Mouse (Mus musculus): ENCODE results near the gene Olfr450. TPM values are rescaled to one million over a fixed set of nuclear protein-coding genes. Genes with fewer than 3 reads are reported as not detected.

Olfr450 gene
- not detected for total RNA-seq (2021)

GRCm38 (mm10) chr6:42811639-42812038, at the start of gene Olfr450:
Olfr450 (plus strand) TSS chr6:42811939.
- DNase-seq (ENCODE audit: extremely low spot score in 1 of 2, low spot score in 1 of 2) = no peak

GRCm38 (mm10) chr6:42777066-42777465, 34.7 kb upstream of the Olfr450 start:
- no peak for DNase-seq (ENCODE audit: extremely low spot score in 1 of 2, low spot score in 1 of 2)

- no peak for DNase-seq (ENCODE audit: extremely low spot score in 1 of 2, low spot score in 1 of 2)
Observed at GRCm38 (mm10) chr6:42784793-42785192, 26.9 kb upstream of the Olfr450 start, which contains the start of gene Olfr452. Olfr452 (plus strand) TSS chr6:42785093.

- DNase-seq (ENCODE audit: extremely low spot score in 1 of 2, low spot score in 1 of 2) = no peak
Observed at GRCm38 (mm10) chr6:42790247-42790948, 21.3 kb upstream of the Olfr450 start.

GRCm38 (mm10) chr6:42790949-42791556, 20.7 kb upstream of the Olfr450 start:
- DNase-seq (ENCODE audit: extremely low spot score in 1 of 2, low spot score in 1 of 2) = no peak

- no peak for DNase-seq (ENCODE audit: extremely low spot score in 1 of 2, low spot score in 1 of 2)
Observed at GRCm38 (mm10) chr6:42794982-42795381, 16.8 kb upstream of the Olfr450 start.

GRCm38 (mm10) chr6:42834084-42834483, 22.3 kb downstream of the Olfr450 start, which contains the start of gene Olfr449:
Olfr449 (plus strand) TSS chr6:42834384.
- DNase-seq (ENCODE audit: extremely low spot score in 1 of 2, low spot score in 1 of 2) = no peak

- DNase-seq (ENCODE audit: extremely low spot score in 1 of 2, low spot score in 1 of 2) = peak in 1 of 2 experiments; percentile 24
Observed at GRCm38 (mm10) chr6:42860222-42860819, 48.6 kb downstream of the Olfr450 start.

Other genes starting within 250 kb of the Olfr450 start
- gene Tcaf3, start 214.2 kb upstream of the Olfr450 start, total RNA-seq (2021) = not detected
- gene Tcaf2, start 166.7 kb upstream of the Olfr450 start, total RNA-seq (2021) = under 1 TPM; 0.42 to 0.44 TPM
- 100 to 1,000 TPM; 207 to 217 TPM for gene Tcaf1, start 101.9 kb upstream of the Olfr450 start, total RNA-seq (2021)
- gene Olfr453, start 72.6 kb upstream of the Olfr450 start, total RNA-seq (2021) = not detected
- not detected for gene Olfr38, start 55.5 kb upstream of the Olfr450 start, total RNA-seq (2021)
- gene Olfr452, start 26.8 kb upstream of the Olfr450 start, total RNA-seq (2021) = not detected
- gene Olfr449, start 22.4 kb downstream of the Olfr450 start, total RNA-seq (2021) = not detected
- not detected for gene Olfr448, start 78.5 kb downstream of the Olfr450 start, total RNA-seq (2021)
- gene Olfr447, start 96.9 kb downstream of the Olfr450 start, total RNA-seq (2021) = not detected
- gene Olfr446, start 109.4 kb downstream of the Olfr450 start, total RNA-seq (2021) = not detected
- not detected for gene Olfr444, start 137.1 kb downstream of the Olfr450 start, total RNA-seq (2021)